Mouse (Mus musculus) embryonic fibroblast, embryonic 13.5 days (primary cell): ENCODE results near the gene Myh3.

Experiments used
- CTCF ChIP-seq: IDR thresholded peaks from 2 replicates; pipeline ENCODE4 v1.5.1; 2011; ENCODE audit warnings: mild to moderate bottlenecking, control low read depth, low read length, moderate library complexity, borderline replicate concordance; ENCODE audit not compliant: insufficient read depth
- POLR2A ChIP-seq: IDR thresholded peaks from 2 replicates; pipeline ENCODE4 v1.6.1; 2011; ENCODE audit warnings: low read depth, mild to moderate bottlenecking, control low read depth, low read length, moderate library complexity

GRCm38 (mm10) chr11:67077435-67077834 lies 665 bp upstream of the Myh3 start:
- TF ChIP-seq CTCF: no peak
- no peak for TF ChIP-seq POLR2A
